In the genomic region with DNA sequence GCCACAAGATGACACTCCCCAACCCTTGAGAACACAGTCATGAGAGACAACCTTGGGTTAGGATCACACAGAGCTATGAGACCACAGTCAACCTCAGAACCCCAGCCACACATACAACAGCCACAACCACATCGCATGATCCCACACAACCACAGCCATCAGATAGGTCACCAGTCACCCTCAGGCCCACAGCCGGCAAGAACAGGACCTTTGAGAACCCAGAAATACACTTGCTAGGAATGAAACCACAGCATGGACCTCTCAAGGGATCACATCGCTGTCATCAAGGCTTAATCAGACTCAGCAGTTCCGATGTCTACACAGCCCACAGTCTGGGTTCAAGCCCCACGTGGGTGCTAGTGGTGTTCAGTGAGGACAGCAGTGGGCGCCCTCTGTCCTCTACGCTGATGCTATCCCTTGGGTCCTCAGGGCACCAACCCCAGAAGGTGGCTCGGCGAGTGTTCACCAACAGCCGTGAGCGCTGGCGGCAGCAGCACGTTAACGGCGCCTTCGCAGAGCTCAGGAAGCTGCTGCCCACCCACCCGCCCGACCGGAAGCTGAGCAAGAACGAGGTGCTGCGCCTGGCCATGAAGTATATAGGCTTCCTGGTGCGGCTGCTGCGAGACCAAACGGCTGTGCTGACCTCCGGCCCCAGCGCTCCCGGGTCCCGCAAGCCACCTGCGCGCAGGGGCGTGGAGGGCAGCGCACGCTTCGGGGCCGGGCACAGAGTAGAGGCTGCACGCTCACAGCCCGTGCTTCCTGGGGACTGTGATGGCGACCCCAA, we compare ENCODE assay signal across 8 mouse cellular contexts. TPM values are rescaled to one million over a fixed set of nuclear protein-coding genes. Genes with fewer than 3 reads are reported as not detected.
DNase-seq lines count a peak whose midpoint lies in the region; ATAC-seq and TF ChIP-seq lines count a peak whose summit lies in the region.

No protein-coding gene starts in this region.

- peaks cover 17% of the 10 kb centered on the region for H3K36me3 ChIP-seq in E14TG2a.4 (ENCODE audit: insufficient read depth, low read length)
- peaks cover 5% of the 10 kb centered on the region; the same call in 1 of the 2 replicates for H3K36me3 ChIP-seq in forebrain, embryonic 16.5 days (ENCODE audit: control insufficient read depth, insufficient read depth)
- H3K36me3 ChIP-seq in liver, adult 2 months (ENCODE audit: control insufficient read depth, insufficient read depth, low read length): no peaks in the 10 kb centered on the region
- H3K36me3 ChIP-seq in neural tube, embryonic 14.5 days (ENCODE audit: control insufficient read depth, insufficient read depth, low read length): 0 out of 2 replicates have a peak, but pooled peaks cover 6% of the 10 kb centered on the region

- H3K9ac ChIP-seq in forebrain, embryonic 16.5 days (replicated peaks; ENCODE audit: low read depth, low read length): peak overlapping the region; percentile 10; the same call in 1 of the 2 replicates
- H3K9ac ChIP-seq in liver, adult 2 months (ENCODE audit: low read depth, low read length): 0 out of 2 replicates have a peak overlapping the region, but pooled peaks have one; percentile 14
- peak overlapping the region; percentile 25; the same call in 1 of the 2 replicates for H3K9ac ChIP-seq in neural tube, embryonic 14.5 days (replicated peaks; ENCODE audit: low read depth, low read length)

- H3K4me1 ChIP-seq in E14TG2a.4 (replicated peaks; ENCODE audit: low read depth, low read length): peaks cover 71% of the 10 kb centered on the region
- H3K4me1 ChIP-seq in forebrain, embryonic 16.5 days (replicated peaks; ENCODE audit: control insufficient read depth, insufficient read depth, low read length): peaks cover 56% of the 10 kb centered on the region
- peaks cover 15% of the 10 kb centered on the region; the same call in 1 of the 2 replicates for H3K4me1 ChIP-seq in liver, adult 2 months (ENCODE audit: control insufficient read depth, insufficient read depth, low read length)
- H3K4me1 ChIP-seq in neural tube, embryonic 14.5 days (ENCODE audit: control insufficient read depth, insufficient read depth, low read length): peaks cover 19% of the 10 kb centered on the region

- H3K27ac ChIP-seq in forebrain, embryonic 16.5 days (ENCODE audit: low read length): peak overlapping the region; percentile 87
- no peak overlapping the region for H3K27ac ChIP-seq in liver, adult 2 months (replicated peaks; ENCODE audit: insufficient read depth, low read depth, low read length)
- peak overlapping the region; percentile 50; the same call in 1 of the 2 replicates for H3K27ac ChIP-seq in neural tube, embryonic 14.5 days (ENCODE audit: low read depth, low read length)

- H3K9me3 ChIP-seq in E14TG2a.4 (ENCODE audit: low read length): no peaks in the 10 kb centered on the region
- no peaks in the 10 kb centered on the region for H3K9me3 ChIP-seq in forebrain, embryonic 16.5 days (ENCODE audit: control insufficient read depth, low read length)
- no peaks in the 10 kb centered on the region for H3K9me3 ChIP-seq in neural tube, embryonic 14.5 days (ENCODE audit: control insufficient read depth, low read length)

- WGBS in forebrain, embryonic 16.5 days: 16% methylated on average over 38 of the region's 38 CpGs
- WGBS in liver, adult 2 months: 55% methylated on average over 38 of the region's 38 CpGs
- WGBS in neural tube, embryonic 14.5 days: 9% methylated on average over 38 of the region's 38 CpGs

- peak overlapping the region; percentile 72 for H3K4me3 ChIP-seq in E14TG2a.4 (replicated peaks; ENCODE audit: low read length)
- no peak overlapping the region for H3K4me3 ChIP-seq in forebrain, embryonic 16.5 days (replicated peaks; ENCODE audit: low read length)
- no peak overlapping the region for H3K4me3 ChIP-seq in liver, adult 2 months (ENCODE audit: insufficient read depth, low read depth, low read length)
- H3K4me3 ChIP-seq in neural tube, embryonic 14.5 days (ENCODE audit: low read depth, low read length): no peak overlapping the region

- peak; percentile 94 for DNase-seq in heart, adult 11 months
- DNase-seq in heart, postnatal 4 days: no peak
- DNase-seq in liver, adult 2 months (ENCODE audit: extremely low read depth, low read depth, low spot score): no peak
- no peak for DNase-seq in adrenal gland, adult 18-20 months (ENCODE audit: low spot score in 2 of 2)
- DNase-seq in embryo, embryonic 10.5 days (ENCODE audit: low spot score): no peak

- H3K27me3 ChIP-seq in E14TG2a.4 (ENCODE audit: insufficient read depth, low read length): peaks cover 72% of the 10 kb centered on the region
- H3K27me3 ChIP-seq in forebrain, embryonic 16.5 days (replicated peaks; ENCODE audit: control insufficient read depth, insufficient read depth, low read length): peaks cover 32% of the 10 kb centered on the region
- no peaks in the 10 kb centered on the region for H3K27me3 ChIP-seq in liver, adult 2 months (ENCODE audit: control insufficient read depth, insufficient read depth, low read length)
- peaks cover 31% of the 10 kb centered on the region for H3K27me3 ChIP-seq in neural tube, embryonic 14.5 days (ENCODE audit: control insufficient read depth, insufficient read depth, low read length)

- H3K79me2 ChIP-seq in liver, adult 2 months (ENCODE audit: control insufficient read depth, insufficient read depth, low read length): peaks cover 3% of the 10 kb centered on the region; the same call in 1 of the 2 replicates

- ATAC-seq in forebrain, embryonic 16.5 days: no peak
- no peak for ATAC-seq in neural tube, embryonic 14.5 days (ENCODE audit: low read depth)

- no peak for TF ChIP-seq POLR2A in liver, adult 2 months (IDR thresholded peaks at IDR 0.05; ENCODE audit: extremely low read depth, insufficient read depth, low read length)

- peak overlapping the region; percentile 20 for H3K4me2 ChIP-seq in forebrain, embryonic 16.5 days (ENCODE audit: low read length)
- H3K4me2 ChIP-seq in neural tube, embryonic 14.5 days (ENCODE audit: low read depth, low read length): peak overlapping the region; percentile 20; the same call in 1 of the 2 replicates

- TF ChIP-seq CTCF in E14TG2a.4 (conservative IDR thresholded peaks at IDR 0.05; ENCODE audit: low read length): no peak
- TF ChIP-seq CTCF in liver, adult 2 months (IDR thresholded peaks at IDR 0.05; ENCODE audit: low read depth, low read length): no peak

RNA-seq across cellular contexts. Expression of a gene that starts 2.4 kb away (rescaled TPM):
- 10 to 100 TPM in 1 of 2 experiments, 1 to 10 TPM in 1; 9.6 to 10.6 TPM for total RNA-seq in heart, postnatal 4 days (2021)
- 2.6 and 2.9 TPM in 2 replicates for polyA plus RNA-seq in forebrain, embryonic 16.5 days (2015; fragmentation: Nextera tagmentation; extraction: Ambion mirVana)
- total RNA-seq in liver, adult 2 months (2014; rRNA removed): 0.18 and 0.47 TPM in 2 replicates
- 0.71 and 1.3 TPM in 2 replicates for polyA plus RNA-seq in liver, adult 2 months (2012; rRNA removed)
- 1.3 and 3.6 TPM in 2 replicates for polyA plus RNA-seq in neural tube, embryonic 14.5 days (2014; fragmentation: Nextera tagmentation; extraction: Ambion mirVana)
- total RNA-seq in adrenal gland, adult 18-20 months (2021): 1 to 10 TPM; 2.7 to 2.8 TPM

RNA-seq across cellular contexts. Expression of a gene that starts 16.0 kb away (rescaled TPM):
- total RNA-seq in heart, postnatal 4 days (2021): 10 to 100 TPM; 65.0 to 68.7 TPM
- polyA plus RNA-seq in forebrain, embryonic 16.5 days (2015; fragmentation: Nextera tagmentation; extraction: Ambion mirVana): 15.5 and 15.7 TPM in 2 replicates
- 5.3 and 8.0 TPM in 2 replicates for total RNA-seq in liver, adult 2 months (2014; rRNA removed)
- polyA plus RNA-seq in liver, adult 2 months (2012; rRNA removed): 31.0 and 32.6 TPM in 2 replicates
- polyA plus RNA-seq in neural tube, embryonic 14.5 days (2014; fragmentation: Nextera tagmentation; extraction: Ambion mirVana): 15.3 and 16.6 TPM in 2 replicates
- total RNA-seq in adrenal gland, adult 18-20 months (2021): 10 to 100 TPM; 71.3 to 77.8 TPM

RNA-seq across cellular contexts. Expression of a gene that starts 17.6 kb away (rescaled TPM):
- total RNA-seq in heart, postnatal 4 days (2021): 10 to 100 TPM; 47.4 to 48.8 TPM
- polyA plus RNA-seq in forebrain, embryonic 16.5 days (2015; fragmentation: Nextera tagmentation; extraction: Ambion mirVana): 63.4 and 73.3 TPM in 2 replicates
- total RNA-seq in liver, adult 2 months (2014; rRNA removed): 20.7 and 27.3 TPM in 2 replicates
- 44.6 and 58.6 TPM in 2 replicates for polyA plus RNA-seq in liver, adult 2 months (2012; rRNA removed)
- 59.8 and 70.2 TPM in 2 replicates for polyA plus RNA-seq in neural tube, embryonic 14.5 days (2014; fragmentation: Nextera tagmentation; extraction: Ambion mirVana)
- 10 to 100 TPM; 66.3 to 79.0 TPM for total RNA-seq in adrenal gland, adult 18-20 months (2021)

RNA-seq across cellular contexts. Expression of a gene that starts 19.1 kb away (rescaled TPM):
- 1 to 10 TPM; 1.1 to 1.3 TPM for total RNA-seq in heart, postnatal 4 days (2021)
- 2.0 and 2.2 TPM in 2 replicates for polyA plus RNA-seq in forebrain, embryonic 16.5 days (2015; fragmentation: Nextera tagmentation; extraction: Ambion mirVana)
- total RNA-seq in liver, adult 2 months (2014; rRNA removed): not detected in 2 replicates
- 0.19 TPM in 1 of 2 replicates, not detected in the other for polyA plus RNA-seq in liver, adult 2 months (2012; rRNA removed)
- 0.76 and 1.8 TPM in 2 replicates for polyA plus RNA-seq in neural tube, embryonic 14.5 days (2014; fragmentation: Nextera tagmentation; extraction: Ambion mirVana)
- under 1 TPM; 0.45 to 0.76 TPM for total RNA-seq in adrenal gland, adult 18-20 months (2021)

RNA-seq across cellular contexts. Expression of a gene that starts 41.0 kb away (rescaled TPM):
- total RNA-seq in heart, postnatal 4 days (2021): 10 to 100 TPM; 33.3 to 35.5 TPM
- polyA plus RNA-seq in forebrain, embryonic 16.5 days (2015; fragmentation: Nextera tagmentation; extraction: Ambion mirVana): 22.5 and 25.5 TPM in 2 replicates
- total RNA-seq in liver, adult 2 months (2014; rRNA removed): 13.1 and 15.6 TPM in 2 replicates
- 12.0 and 12.6 TPM in 2 replicates for polyA plus RNA-seq in liver, adult 2 months (2012; rRNA removed)
- polyA plus RNA-seq in neural tube, embryonic 14.5 days (2014; fragmentation: Nextera tagmentation; extraction: Ambion mirVana): 14.4 and 20.9 TPM in 2 replicates
- 10 to 100 TPM; 20.7 to 24.6 TPM for total RNA-seq in adrenal gland, adult 18-20 months (2021)
